Mouse (Mus musculus): ENCODE data around the gene Tnfrsf12a. TPM values are rescaled to one million over a fixed set of nuclear protein-coding genes. Genes with fewer than 3 reads are reported as not detected.
A peak's percentile ranks its signal among the peaks of the same experiment; 100 is the strongest.

The Tnfrsf12a gene
- polyA plus RNA-seq, 1 experiment from 2014 or later = 3.6 TPM

DNA sequence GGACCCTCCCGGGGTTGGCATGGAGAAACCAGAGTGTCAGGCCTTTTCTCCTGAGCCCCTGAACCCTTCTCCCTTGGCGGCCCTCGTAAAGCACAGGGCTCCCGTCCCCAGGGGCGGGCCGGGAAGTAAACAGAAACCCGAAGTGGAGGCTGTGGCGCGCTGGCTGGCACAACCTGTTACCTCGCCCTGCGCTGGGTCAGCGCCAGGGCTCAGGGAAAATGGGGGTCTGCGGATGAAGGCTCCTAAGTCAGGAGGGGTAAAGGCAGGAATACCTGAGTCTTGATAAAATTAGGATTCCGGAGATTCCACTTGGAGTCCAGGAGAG, 16.4 kb downstream of the Tnfrsf12a start:
- H3K36me3 ChIP-seq (replicated peaks) = no peaks in the 10 kb centered on the region
- H3K4me1 ChIP-seq = peaks cover 2% of the 10 kb centered on the region; the same call in 1 of the 2 replicates
- H3K4me2 ChIP-seq = peak overlapping the region; percentile 13; the same call in 1 of the 2 replicates
- peaks cover 57% of the 10 kb centered on the region for H3K27me3 ChIP-seq
- no peaks in the 10 kb centered on the region for H3K9me3 ChIP-seq
- 0 out of 2 replicates have a peak overlapping the region, but pooled peaks have one; percentile 8 for H3K4me3 ChIP-seq (replicated peaks)
- ATAC-seq (ENCODE audit: low FRiP score) = no peak
- H3K9ac ChIP-seq = no peak overlapping the region
- no peak overlapping the region for H3K27ac ChIP-seq
- WGBS = 3% methylated on average over 14 of the region's 14 CpGs

DNA sequence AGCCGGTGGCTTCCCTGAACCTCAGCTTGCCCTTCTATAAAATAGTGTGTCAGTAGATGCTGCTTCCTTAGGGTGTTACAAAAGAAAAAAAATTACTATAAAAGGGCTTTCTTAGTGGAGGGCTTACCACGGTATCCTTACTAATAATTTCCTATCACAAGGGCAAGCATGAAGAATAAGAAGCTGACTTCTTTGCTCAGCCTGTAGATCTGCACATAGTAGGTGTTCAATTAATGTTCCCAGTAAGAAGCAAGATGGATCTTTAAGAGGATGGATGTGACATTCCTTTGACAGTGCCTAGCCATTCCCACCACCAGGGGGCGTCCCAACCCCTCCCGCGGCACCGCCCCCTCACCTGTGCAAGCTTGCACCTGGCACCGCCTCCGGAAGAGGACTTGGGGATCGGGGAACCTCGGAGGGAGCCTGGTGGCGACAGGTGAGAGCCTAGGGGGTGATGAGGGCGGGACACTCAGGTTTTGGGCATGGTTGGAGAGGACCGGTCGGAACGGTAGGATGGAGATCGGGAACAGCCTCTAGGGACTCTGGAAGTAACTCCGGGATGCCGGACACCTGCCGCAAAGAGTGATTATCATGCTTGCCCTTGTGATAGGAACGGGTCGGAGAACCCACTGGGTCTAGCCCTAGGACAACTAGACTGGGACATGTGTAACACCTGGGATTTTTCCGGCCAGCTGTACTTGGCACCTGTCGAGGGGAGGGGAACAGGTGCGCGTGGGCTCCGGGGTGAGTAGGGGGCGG, 17.0 kb downstream of the Tnfrsf12a start, which contains the start of gene Bicdl2:
Gene Bicdl2 (plus strand): TSS at position 390 of the 759 bp plus-strand sequence.
- no peak within 1 kb of the TSS for H3K27ac ChIP-seq
- no peak within 1 kb of the TSS for H3K9ac ChIP-seq
- peaks cover 57% of the 10 kb centered on the region for H3K27me3 ChIP-seq
- peaks cover 2% of the 10 kb centered on the region; the same call in 1 of the 2 replicates for H3K4me1 ChIP-seq
- H3K4me3 ChIP-seq (replicated peaks) = 0 out of 2 replicates have a peak within 1 kb of the TSS, but pooled peaks have one; percentile 8
- 7% methylated on average over 27 of the region's 27 CpGs for WGBS
- H3K9me3 ChIP-seq = no peaks in the 10 kb centered on the region
- no peak for ATAC-seq (ENCODE audit: low FRiP score)
- no peaks in the 10 kb centered on the region for H3K36me3 ChIP-seq (replicated peaks)
- H3K4me2 ChIP-seq = peak within 1 kb of the TSS; percentile 13; the same call in 1 of the 2 replicates

DNA sequence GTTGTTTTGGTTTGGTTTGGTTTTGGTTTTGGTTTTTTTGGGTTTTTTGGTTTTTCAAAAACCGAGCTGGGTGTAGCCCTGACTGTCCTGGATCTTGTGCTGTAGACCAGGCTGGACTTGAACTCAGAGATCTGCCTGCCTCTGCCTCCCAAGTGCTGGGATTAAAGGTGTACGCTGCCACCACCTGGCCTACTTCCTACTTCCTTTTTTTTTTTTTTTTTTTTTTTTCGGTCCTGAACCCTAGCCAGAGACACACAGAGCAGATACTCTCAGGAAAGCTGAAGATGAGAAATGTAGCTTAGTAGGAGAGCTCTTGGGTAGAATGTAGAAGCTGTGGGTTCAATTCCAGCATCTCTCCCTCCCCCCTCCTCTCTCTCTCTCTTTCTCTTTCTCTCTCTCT, 18.8 kb downstream of the Tnfrsf12a start:
- H3K36me3 ChIP-seq (replicated peaks) = no peaks in the 10 kb centered on the region
- H3K4me3 ChIP-seq (replicated peaks) = no peak overlapping the region
- H3K27ac ChIP-seq = no peak overlapping the region
- peaks cover 58% of the 10 kb centered on the region for H3K27me3 ChIP-seq
- H3K9ac ChIP-seq = no peak overlapping the region
- peaks cover 2% of the 10 kb centered on the region; the same call in 1 of the 2 replicates for H3K4me1 ChIP-seq
- ATAC-seq (ENCODE audit: low FRiP score) = no peak
- H3K9me3 ChIP-seq = no peaks in the 10 kb centered on the region
- no peak overlapping the region for H3K4me2 ChIP-seq
- 64% methylated on average over 3 of the region's 3 CpGs for WGBS

DNA sequence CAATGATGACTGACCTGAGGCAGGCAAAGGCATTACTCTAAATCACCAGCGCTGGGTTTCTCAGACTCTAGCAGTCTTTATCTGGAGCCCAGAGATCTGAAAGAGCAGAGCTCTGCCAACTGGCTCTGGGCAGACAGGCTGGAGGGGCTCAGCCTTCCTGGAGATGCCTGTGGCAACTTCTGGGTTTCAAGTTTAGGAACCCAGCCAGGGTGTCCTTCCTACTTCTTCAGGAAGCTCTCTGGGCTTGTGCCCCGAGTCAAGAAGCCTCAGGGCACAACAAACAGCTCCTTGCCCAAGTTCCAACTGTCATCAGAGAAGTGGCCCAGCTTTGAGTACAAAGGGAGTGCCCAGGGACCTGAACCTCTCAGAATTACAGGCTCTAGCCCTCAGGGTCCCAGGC, 22.9 kb downstream of the Tnfrsf12a start:
- H3K9ac ChIP-seq = no peak overlapping the region
- H3K4me3 ChIP-seq (replicated peaks) = no peak overlapping the region
- no peak for ATAC-seq (ENCODE audit: low FRiP score)
- H3K27me3 ChIP-seq = peaks cover 21% of the 10 kb centered on the region
- H3K27ac ChIP-seq = no peak overlapping the region
- WGBS = 72% methylated on average over 2 of the region's 2 CpGs
- H3K4me2 ChIP-seq = no peak overlapping the region
- no peaks in the 10 kb centered on the region for H3K36me3 ChIP-seq (replicated peaks)
- no peaks in the 10 kb centered on the region for H3K4me1 ChIP-seq
- H3K9me3 ChIP-seq = no peaks in the 10 kb centered on the region

DNA sequence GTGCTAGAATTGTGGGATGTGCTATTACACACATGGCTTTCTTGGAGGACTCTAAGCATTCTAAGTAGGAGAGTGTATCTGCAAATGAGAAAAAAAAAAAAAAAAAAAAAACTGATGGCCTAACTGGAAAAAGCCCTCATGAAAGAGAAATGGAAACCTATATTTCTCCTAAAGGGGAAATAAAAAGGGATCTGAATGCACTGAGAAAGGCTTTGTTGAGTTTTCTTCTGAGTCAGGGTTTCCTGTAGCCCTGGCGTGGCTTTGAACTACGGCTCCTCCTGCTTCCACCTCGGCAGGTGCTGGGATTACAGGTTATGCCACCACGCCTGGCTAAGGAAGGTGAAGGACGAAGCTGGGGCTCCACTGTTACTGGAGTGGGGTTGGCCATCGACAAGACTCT, 23.3 kb downstream of the Tnfrsf12a start:
- Histone ChIP-seq H3K4me3 (replicated peaks) (no peak overlapping the region), H3K27ac (no peak overlapping the region)
- WGBS = 70% methylated on average over 6 of the region's 6 CpGs

DNA sequence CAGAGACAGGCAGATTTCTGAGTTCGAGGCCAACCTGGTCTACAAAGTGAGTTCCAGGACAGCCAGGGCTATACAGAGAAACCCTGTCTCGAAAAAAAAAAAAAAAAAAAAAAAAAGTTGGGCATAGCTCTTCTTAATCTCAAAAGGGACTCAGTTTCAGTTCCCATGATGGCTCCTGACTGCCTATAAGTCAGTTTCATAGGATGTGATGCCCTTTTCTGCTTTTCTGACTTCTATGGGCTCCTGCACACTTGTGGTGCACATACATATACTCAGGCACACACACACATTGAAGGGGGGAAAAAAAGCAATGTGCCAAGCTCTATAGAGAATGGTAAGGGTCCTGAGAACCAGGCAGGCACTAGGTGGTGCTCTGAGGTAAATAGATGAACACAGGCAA, 23.9 kb downstream of the Tnfrsf12a start:
- H3K27me3 ChIP-seq = peaks cover 14% of the 10 kb centered on the region
- no peaks in the 10 kb centered on the region for H3K36me3 ChIP-seq (replicated peaks)
- no peak overlapping the region for H3K4me2 ChIP-seq
- no peaks in the 10 kb centered on the region for H3K4me1 ChIP-seq
- no peak for ATAC-seq (ENCODE audit: low FRiP score)
- H3K9ac ChIP-seq = no peak overlapping the region
- no peak overlapping the region for H3K4me3 ChIP-seq (replicated peaks)
- no peak overlapping the region for H3K27ac ChIP-seq
- WGBS = 81% methylated on average over 2 of the region's 2 CpGs
- no peaks in the 10 kb centered on the region for H3K9me3 ChIP-seq

More for the DNA sequence above, 23.3 kb downstream of the Tnfrsf12a start:
- no peak overlapping the region for H3K9ac ChIP-seq
- H3K27me3 ChIP-seq = peaks cover 17% of the 10 kb centered on the region
- H3K4me2 ChIP-seq = no peak overlapping the region
- no peak for ATAC-seq (ENCODE audit: low FRiP score)
- no peaks in the 10 kb centered on the region for H3K9me3 ChIP-seq
- no peaks in the 10 kb centered on the region for H3K4me1 ChIP-seq
- no peaks in the 10 kb centered on the region for H3K36me3 ChIP-seq (replicated peaks)

DNA sequence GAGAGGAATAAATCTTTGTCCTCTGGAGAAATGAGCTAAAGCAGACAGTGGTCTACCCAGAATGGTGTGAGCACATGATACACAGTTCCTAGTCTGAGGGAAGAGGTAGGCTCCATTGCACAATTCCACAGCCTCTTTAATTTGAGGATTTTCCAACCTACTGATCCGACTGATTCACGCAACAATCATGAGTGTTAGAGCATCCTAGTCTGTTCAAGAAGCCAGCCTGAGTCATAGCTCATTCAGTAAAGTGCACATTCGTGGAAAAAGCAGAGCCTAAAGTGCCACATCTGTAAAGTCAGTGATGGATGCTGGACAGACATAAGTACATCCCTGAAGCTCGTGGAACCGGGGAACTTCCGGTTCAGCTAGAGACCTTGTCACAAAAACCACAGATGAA, 25.9 kb downstream of the Tnfrsf12a start:
- H3K9me3 ChIP-seq = no peaks in the 10 kb centered on the region
- WGBS = 84% methylated on average over 6 of the region's 6 CpGs
- H3K4me3 ChIP-seq (replicated peaks) = no peak overlapping the region
- no peaks in the 10 kb centered on the region for H3K4me1 ChIP-seq
- no peak overlapping the region for H3K4me2 ChIP-seq
- no peak for ATAC-seq (ENCODE audit: low FRiP score)
- H3K36me3 ChIP-seq (replicated peaks) = no peaks in the 10 kb centered on the region
- no peak overlapping the region for H3K27ac ChIP-seq
- peaks cover 16% of the 10 kb centered on the region for H3K27me3 ChIP-seq
- H3K9ac ChIP-seq = no peak overlapping the region

DNA sequence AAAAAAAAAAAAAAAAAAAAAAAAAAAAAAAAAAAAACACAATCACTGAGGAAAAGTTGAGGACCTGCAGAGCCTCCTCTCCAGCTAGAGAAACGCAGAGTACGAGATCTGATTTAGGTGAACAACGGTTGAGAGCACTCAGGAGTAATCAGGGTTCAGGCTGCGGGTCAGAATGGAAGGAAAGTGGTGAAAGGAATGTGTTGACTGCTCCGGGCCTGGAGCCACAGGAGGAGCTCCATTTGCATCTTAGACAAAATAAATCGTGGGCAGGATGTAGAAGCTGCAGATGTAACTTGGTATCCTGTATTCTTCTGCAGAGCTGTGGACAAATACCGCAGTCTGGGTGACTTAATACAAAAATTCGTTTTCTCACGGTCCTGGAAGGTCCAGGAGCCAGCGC, 31.4 kb downstream of the Tnfrsf12a start:
- Histone ChIP-seq H3K4me1 (peaks cover 10% of the 10 kb centered on the region), H3K4me2 (no peak overlapping the region), H3K4me3 (replicated peaks) (no peak overlapping the region), H3K27ac (no peak overlapping the region), H3K27me3 (peaks cover 45% of the 10 kb centered on the region), H3K9ac (no peak overlapping the region), H3K36me3 (replicated peaks) (no peaks in the 10 kb centered on the region), H3K9me3 (no peaks in the 10 kb centered on the region)
- whole genome bisulfite sequencing = 32% methylated on average over 10 of the region's 10 CpGs
- no peak for ATAC-seq (ENCODE audit: low FRiP score)

DNA sequence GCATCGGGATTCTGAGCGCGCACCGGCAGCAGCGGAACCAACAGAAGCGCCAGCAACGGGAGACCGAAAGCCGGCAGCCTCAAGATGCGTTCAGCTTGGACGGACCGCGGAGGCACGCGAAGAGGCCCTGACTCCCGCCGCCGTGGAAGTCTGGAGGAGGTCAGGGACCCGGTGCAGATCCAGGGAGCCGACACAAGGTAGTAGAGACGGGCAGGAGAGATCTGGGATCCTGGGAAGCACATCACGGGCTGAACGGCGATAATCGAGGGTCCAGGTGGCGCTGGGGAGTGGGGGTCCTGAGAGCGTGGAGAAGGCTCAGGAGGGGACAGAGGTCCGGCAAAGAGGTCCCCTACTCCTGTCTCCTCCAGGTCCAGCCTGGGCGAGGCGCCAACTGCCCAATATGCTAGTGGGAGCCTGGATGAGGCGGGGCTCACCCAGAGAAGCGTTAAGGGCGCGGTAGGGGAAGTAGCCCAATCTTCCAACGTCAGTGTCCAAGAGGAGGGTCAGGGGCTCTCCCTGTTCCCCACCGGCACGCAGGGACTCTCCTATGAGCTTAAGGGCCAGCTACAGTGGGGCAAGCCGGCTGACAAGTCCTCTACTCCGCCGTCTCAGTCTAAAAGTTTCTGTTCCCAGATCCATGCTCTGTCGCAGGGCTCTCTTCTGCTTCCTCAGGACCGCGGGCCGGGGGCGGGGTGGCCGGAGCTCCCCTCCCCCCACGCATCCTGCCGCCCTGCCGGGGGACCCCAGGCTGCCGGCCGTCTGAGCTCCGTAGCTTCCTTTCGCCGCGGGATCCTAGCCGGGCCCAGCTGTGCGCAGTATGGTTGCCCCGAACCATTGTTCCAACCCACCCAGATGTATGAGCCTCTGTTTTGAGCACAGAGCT, 32.4 kb downstream of the Tnfrsf12a start, which contains the start of gene Mmp25:
Gene Mmp25 (minus strand): TSS at position 665 of the 883 bp plus-strand sequence.
- H3K36me3 ChIP-seq (replicated peaks) = no peaks in the 10 kb centered on the region
- peak within 1 kb of the TSS; percentile 70 for H3K4me2 ChIP-seq
- H3K9ac ChIP-seq = peak within 1 kb of the TSS; percentile 53
- H3K4me1 ChIP-seq = peaks cover 10% of the 10 kb centered on the region
- no peak within 1 kb of the TSS for H3K27ac ChIP-seq
- no peak for ATAC-seq (ENCODE audit: low FRiP score)
- under 1% methylated on average over 57 of the region's 58 CpGs for WGBS
- peak within 1 kb of the TSS; percentile 39 for H3K4me3 ChIP-seq (replicated peaks)
- H3K27me3 ChIP-seq = peaks cover 45% of the 10 kb centered on the region
- H3K9me3 ChIP-seq = no peaks in the 10 kb centered on the region

DNA sequence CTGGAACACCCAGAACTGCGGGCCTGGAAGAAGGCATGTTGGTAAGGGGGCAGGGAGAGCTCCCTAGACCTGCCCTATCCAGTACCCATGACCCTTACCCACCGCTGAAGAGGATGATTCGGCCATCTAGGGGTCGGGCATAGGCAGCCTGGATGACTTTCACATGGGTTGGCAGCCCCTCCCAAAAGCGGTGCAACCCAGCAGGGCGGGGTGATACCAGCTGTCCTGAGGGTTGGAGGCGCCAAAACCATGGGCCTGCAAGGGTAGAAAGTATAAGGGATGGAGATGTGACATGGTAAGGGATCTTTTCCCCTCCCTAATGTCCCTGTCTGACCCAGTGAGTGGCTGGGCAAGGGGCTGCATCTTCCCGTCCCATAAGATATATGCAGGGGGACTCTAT, 46.0 kb downstream of the Tnfrsf12a start:
- Histone ChIP-seq H3K27me3 (no peaks in the 10 kb centered on the region), H3K4me3 (replicated peaks) (no peak overlapping the region), H3K4me2 (no peak overlapping the region), H3K27ac (no peak overlapping the region), H3K9ac (no peak overlapping the region), H3K4me1 (peaks cover 4% of the 10 kb centered on the region; the same call in 1 of the 2 replicates), H3K9me3 (no peaks in the 10 kb centered on the region), H3K36me3 (replicated peaks) (no peaks in the 10 kb centered on the region)
- no peak for ATAC-seq (ENCODE audit: low FRiP score)
- WGBS = 82% methylated on average over 8 of the region's 8 CpGs

DNA sequence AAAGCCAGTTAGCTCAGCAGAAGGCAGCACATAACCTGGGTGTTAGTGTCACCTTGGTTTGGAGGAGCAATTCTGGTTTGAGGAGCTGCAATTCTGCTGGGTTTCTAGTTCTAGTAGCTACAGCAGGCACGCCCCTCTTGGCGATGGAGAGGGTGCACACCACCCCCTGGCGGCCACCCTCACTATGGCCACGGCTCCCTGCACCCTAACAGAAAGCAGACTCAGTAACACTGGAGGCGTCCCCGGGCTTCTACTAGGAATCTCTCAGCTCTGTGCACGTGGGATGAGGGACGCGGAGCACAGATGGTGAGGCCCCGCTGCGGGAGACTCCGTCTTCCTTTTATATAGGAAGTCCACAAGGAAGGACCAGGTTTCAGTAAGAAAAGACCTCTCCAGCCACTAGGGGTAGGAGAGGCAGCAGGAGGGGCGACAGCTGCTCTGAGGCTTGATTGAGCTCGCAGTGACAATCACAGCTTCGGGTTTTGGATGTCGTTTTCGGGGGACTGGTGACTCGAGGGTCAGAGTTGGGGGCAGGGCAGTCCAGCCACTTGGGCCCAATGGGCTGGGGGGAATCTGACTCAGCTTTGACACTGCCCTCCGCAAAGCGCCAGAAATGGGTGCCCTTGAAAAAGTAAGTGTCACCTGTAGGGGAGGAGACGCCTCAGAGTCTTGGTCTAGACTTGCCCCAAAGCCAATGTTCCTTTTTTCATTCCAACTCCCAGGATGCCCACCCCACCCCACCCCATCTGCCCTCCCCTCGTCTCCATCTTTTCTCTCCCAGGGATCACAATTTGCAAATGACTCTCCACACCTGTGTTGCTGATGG, 46.9 kb downstream of the Tnfrsf12a start:
- Histone ChIP-seq H3K27me3 (no peaks in the 10 kb centered on the region), H3K27ac (no peak overlapping the region), H3K9me3 (no peaks in the 10 kb centered on the region), H3K36me3 (replicated peaks) (no peaks in the 10 kb centered on the region), H3K9ac (0 out of 2 replicates have a peak overlapping the region, but pooled peaks have one; percentile 21), H3K4me3 (replicated peaks) (peak overlapping the region; percentile 10; the same call in 1 of the 2 replicates), H3K4me1 (peaks cover 4% of the 10 kb centered on the region; the same call in 1 of the 2 replicates), H3K4me2 (peak overlapping the region; percentile 47)
- peak; percentile 88 for ATAC-seq (ENCODE audit: low FRiP score)
- WGBS = 17% methylated on average over 22 of the region's 22 CpGs

Measured in forebrain, embryonic 12.5 days (tissue).